Mouse (Mus musculus): ENCODE measurements around the gene Tm7sf2. TPM values are rescaled to one million over a fixed set of nuclear protein-coding genes. Genes with fewer than 3 reads are reported as not detected.

Tm7sf2 gene
- polyA plus RNA-seq (2015; fragmentation: Nextera tagmentation; extraction: Ambion mirVana), result 10.4 and 13.9 TPM in 2 replicates

GRCm38 (mm10) chr19:6067724-6068415 is at the start of gene Tm7sf2:
Gene Tm7sf2 (minus strand): TSS chr19:6068373.
- Histone ChIP-seq H3K9me3 (no peaks in the 10 kb centered on the region), H3K27ac (peak within 1 kb of the TSS; percentile 54), H3K27me3 (no peaks in the 10 kb centered on the region), H3K9ac (peak within 1 kb of the TSS; percentile 52), H3K4me1 (peaks cover 22% of the 10 kb centered on the region), H3K4me2 (peak within 1 kb of the TSS; percentile 96), H3K36me3 (peaks cover 29% of the 10 kb centered on the region), H3K4me3 (peak within 1 kb of the TSS; percentile 50)
- peak; percentile 92 for ATAC-seq (ENCODE audit: borderline replicate concordance, extremely low read depth, low FRiP score, low TSS enrichment)
- 9% methylated on average over 33 of the region's 33 CpGs for WGBS

- Histone ChIP-seq H3K9ac (peak overlapping the region; percentile 81), H3K27ac (peak overlapping the region; percentile 99), H3K4me2 (peak overlapping the region; percentile 85), H3K36me3 (peaks cover 25% of the 10 kb centered on the region), H3K9me3 (no peaks in the 10 kb centered on the region), H3K27me3 (no peaks in the 10 kb centered on the region), H3K4me3 (peak overlapping the region; percentile 70), H3K4me1 (peaks cover 22% of the 10 kb centered on the region)
- 3% methylated on average over 32 of the region's 32 CpGs for WGBS
- no peak for ATAC-seq (ENCODE audit: borderline replicate concordance, extremely low read depth, low FRiP score, low TSS enrichment)
Observed at GRCm38 (mm10) chr19:6117346-6117985, 49.3 kb upstream of the Tm7sf2 start.

DNA sequence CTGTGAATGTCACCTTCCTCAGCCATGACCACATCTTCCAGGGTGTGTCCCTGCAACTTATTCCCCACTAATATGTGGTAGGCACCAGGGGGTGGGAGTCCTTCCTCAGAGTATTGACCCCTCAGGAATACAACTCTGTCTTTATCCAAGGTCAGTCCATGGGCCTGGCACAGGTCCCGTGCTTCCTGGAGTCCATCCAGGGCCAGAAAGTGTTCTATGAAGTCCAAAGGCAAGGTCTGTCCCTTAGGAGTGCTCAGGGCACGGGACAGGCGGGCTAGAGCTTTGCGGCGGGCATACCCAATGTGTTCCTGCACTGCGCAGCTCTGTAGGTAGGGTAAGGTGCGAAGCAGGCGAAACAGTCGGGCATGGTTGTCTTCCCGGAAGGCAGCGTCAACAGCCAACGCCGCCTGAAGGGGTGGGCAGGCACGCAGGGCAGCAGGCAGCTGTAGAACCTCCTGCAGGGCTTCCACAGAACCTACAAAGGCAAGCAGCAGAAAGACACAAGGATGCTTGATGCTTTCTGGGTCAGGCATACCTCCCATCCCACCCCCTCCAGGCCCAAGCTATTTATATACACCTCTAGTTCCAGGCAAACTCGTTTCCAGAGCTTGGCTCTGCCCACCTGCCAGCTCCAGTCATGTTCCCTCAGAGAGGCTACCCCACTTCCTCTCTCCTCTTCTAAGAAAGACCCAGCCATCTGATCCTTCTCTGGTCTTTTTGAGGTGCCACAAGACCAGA is 48.1 kb upstream of the Tm7sf2 start:
- H3K4me2 ChIP-seq, result peak overlapping the region; percentile 85; the same call in 1 of the 2 replicates
- 0 out of 2 replicates have a peak overlapping the region, but pooled peaks have one; percentile 2 for H3K9ac ChIP-seq
- no peaks in the 10 kb centered on the region for H3K27me3 ChIP-seq
- H3K27ac ChIP-seq, result no peak overlapping the region
- no peak for ATAC-seq (ENCODE audit: borderline replicate concordance, extremely low read depth, low FRiP score, low TSS enrichment)
- peaks cover 25% of the 10 kb centered on the region for H3K36me3 ChIP-seq
- H3K4me1 ChIP-seq, result peaks cover 22% of the 10 kb centered on the region
- H3K4me3 ChIP-seq, result 0 out of 2 replicates have a peak overlapping the region, but pooled peaks have one; percentile 6
- WGBS, result 87% methylated on average over 15 of the region's 15 CpGs
- no peaks in the 10 kb centered on the region for H3K9me3 ChIP-seq

DNA sequence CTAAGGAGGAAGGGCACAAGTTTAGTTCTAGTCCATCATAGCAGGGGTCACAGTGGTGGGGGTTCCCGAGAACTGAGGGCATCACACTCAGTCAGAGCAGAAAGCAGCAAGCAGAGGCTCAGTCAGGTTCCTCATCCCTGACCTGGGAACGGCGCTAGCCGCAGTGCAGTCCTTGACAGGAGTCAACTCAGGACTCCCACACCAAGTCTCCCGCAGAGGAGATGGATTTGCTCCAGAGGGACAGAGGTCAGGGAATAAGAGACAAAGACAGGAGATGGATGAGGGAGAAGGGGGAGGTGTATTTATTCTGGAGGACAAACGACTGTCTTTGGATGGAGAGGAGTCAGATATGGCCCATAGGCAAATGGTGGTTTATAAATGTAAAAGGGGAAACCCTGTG is 44.9 kb upstream of the Tm7sf2 start:
- peaks cover 14% of the 10 kb centered on the region for H3K4me1 ChIP-seq
- no peak overlapping the region for H3K4me3 ChIP-seq
- no peak overlapping the region for H3K4me2 ChIP-seq
- no peaks in the 10 kb centered on the region for H3K9me3 ChIP-seq
- H3K27ac ChIP-seq, result no peak overlapping the region
- 29% methylated on average over 6 of the region's 6 CpGs for WGBS
- no peaks in the 10 kb centered on the region for H3K27me3 ChIP-seq
- H3K36me3 ChIP-seq, result peaks cover 25% of the 10 kb centered on the region
- no peak overlapping the region for H3K9ac ChIP-seq
- no peak for ATAC-seq (ENCODE audit: borderline replicate concordance, extremely low read depth, low FRiP score, low TSS enrichment)

- no peak for ATAC-seq (ENCODE audit: borderline replicate concordance, extremely low read depth, low FRiP score, low TSS enrichment)
- Histone ChIP-seq H3K36me3 (no peaks in the 10 kb centered on the region), H3K9me3 (no peaks in the 10 kb centered on the region), H3K27ac (no peak within 1 kb of the TSS), H3K4me2 (no peak within 1 kb of the TSS), H3K27me3 (no peaks in the 10 kb centered on the region), H3K9ac (no peak within 1 kb of the TSS), H3K4me1 (no peaks in the 10 kb centered on the region), H3K4me3 (no peak within 1 kb of the TSS)
- WGBS, result 82% methylated on average over 7 of the region's 7 CpGs
Observed at GRCm38 (mm10) chr19:6105586-6105985, 37.4 kb upstream of the Tm7sf2 start, which contains the start of gene Naaladl1. Gene Naaladl1 (plus strand): TSS chr19:6105782.

DNA sequence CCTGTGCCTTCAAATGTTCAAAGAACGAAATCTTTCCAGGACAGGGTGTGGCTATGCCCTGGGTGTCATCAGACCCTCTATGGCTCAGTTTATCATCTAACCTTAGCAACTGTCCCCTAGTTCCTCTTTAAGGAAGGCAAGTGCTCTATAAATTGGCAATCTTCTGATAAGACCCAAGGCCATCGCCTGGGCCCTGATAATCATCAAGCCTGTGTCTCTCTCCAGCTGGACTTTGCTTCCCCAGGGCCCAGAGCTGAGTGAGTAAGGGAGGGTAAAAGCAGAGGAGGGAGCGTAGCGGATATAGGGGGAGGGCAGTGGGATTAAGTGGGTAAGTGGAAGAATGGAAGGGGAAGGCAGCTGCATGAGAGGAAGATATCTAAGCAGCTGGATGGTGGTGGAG is 36.3 kb upstream of the Tm7sf2 start:
- Histone ChIP-seq H3K36me3 (no peaks in the 10 kb centered on the region), H3K9ac (no peak overlapping the region), H3K4me1 (no peaks in the 10 kb centered on the region), H3K4me3 (no peak overlapping the region), H3K27me3 (no peaks in the 10 kb centered on the region), H3K27ac (no peak overlapping the region), H3K9me3 (no peaks in the 10 kb centered on the region), H3K4me2 (no peak overlapping the region)
- 75% methylated on average over 4 of the region's 4 CpGs for WGBS
- no peak for ATAC-seq (ENCODE audit: borderline replicate concordance, extremely low read depth, low FRiP score, low TSS enrichment)

DNA sequence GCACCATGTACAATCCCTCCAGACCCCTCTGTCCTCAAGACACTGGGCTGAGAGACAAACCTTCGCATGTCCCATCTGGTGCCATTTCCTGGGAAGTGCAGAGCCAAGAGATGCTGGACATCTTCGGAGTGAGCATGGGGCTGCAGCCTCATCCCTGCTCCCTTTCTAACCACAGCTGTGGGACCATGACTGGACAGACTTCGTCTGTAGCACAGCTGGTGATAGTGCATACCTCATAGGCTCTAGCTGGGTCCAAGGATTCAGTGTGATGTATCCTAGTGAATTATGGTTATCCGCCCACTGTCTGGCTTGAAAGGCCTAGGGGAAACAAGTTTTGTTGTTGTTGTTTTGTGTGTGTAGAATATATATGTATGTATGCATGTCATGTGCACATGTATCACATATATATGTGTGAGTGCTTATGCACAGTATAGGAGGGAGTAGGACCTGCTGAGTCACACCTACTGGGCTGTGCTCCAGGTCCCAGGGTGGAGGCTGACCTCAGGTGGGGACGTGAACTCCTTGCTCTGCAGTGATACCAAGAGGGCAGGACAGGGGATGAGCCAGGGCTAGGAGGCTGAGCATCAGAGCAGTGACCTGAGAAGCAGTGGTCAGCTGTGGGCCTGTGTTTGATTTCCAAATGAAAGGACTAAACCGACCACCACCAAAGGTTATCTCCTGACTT is 34.1 kb upstream of the Tm7sf2 start:
- no peaks in the 10 kb centered on the region for H3K27me3 ChIP-seq
- H3K27ac ChIP-seq, result no peak overlapping the region
- no peak overlapping the region for H3K4me2 ChIP-seq
- no peak for ATAC-seq (ENCODE audit: borderline replicate concordance, extremely low read depth, low FRiP score, low TSS enrichment)
- WGBS, result 71% methylated on average over 6 of the region's 6 CpGs
- no peaks in the 10 kb centered on the region for H3K4me1 ChIP-seq
- no peaks in the 10 kb centered on the region; the same call in 1 of the 2 replicates for H3K36me3 ChIP-seq
- H3K9me3 ChIP-seq, result no peaks in the 10 kb centered on the region
- no peak overlapping the region for H3K9ac ChIP-seq
- no peak overlapping the region for H3K4me3 ChIP-seq

- Histone ChIP-seq H3K9ac (no peak overlapping the region), H3K4me1 (no peaks in the 10 kb centered on the region), H3K4me2 (no peak overlapping the region), H3K27me3 (no peaks in the 10 kb centered on the region), H3K9me3 (no peaks in the 10 kb centered on the region), H3K27ac (no peak overlapping the region), H3K36me3 (no peaks in the 10 kb centered on the region; the same call in 1 of the 2 replicates), H3K4me3 (no peak overlapping the region)
- 57% methylated on average over 6 of the region's 6 CpGs for WGBS
- no peak for ATAC-seq (ENCODE audit: borderline replicate concordance, extremely low read depth, low FRiP score, low TSS enrichment)
Observed at GRCm38 (mm10) chr19:6101186-6101585, 33.0 kb upstream of the Tm7sf2 start.

- Histone ChIP-seq H3K9ac (no peak overlapping the region), H3K4me2 (no peak overlapping the region), H3K27me3 (no peaks in the 10 kb centered on the region), H3K27ac (no peak overlapping the region), H3K36me3 (peaks cover 24% of the 10 kb centered on the region), H3K4me3 (no peak overlapping the region), H3K9me3 (no peaks in the 10 kb centered on the region), H3K4me1 (no peaks in the 10 kb centered on the region)
- 73% methylated on average over 3 of the region's 3 CpGs for WGBS
- ATAC-seq (ENCODE audit: borderline replicate concordance, extremely low read depth, low FRiP score, low TSS enrichment), result no peak
Observed at GRCm38 (mm10) chr19:6097847-6098246, 29.7 kb upstream of the Tm7sf2 start.

- H3K9ac ChIP-seq, result no peak within 1 kb of the TSS
- peaks cover 60% of the 10 kb centered on the region for H3K36me3 ChIP-seq
- no peak within 1 kb of the TSS for H3K4me2 ChIP-seq
- 87% methylated on average over 7 of the region's 7 CpGs for WGBS
- no peaks in the 10 kb centered on the region for H3K9me3 ChIP-seq
- no peak for ATAC-seq (ENCODE audit: borderline replicate concordance, extremely low read depth, low FRiP score, low TSS enrichment)
- no peak within 1 kb of the TSS for H3K27ac ChIP-seq
- no peaks in the 10 kb centered on the region for H3K27me3 ChIP-seq
- no peaks in the 10 kb centered on the region for H3K4me1 ChIP-seq
- H3K4me3 ChIP-seq, result no peak within 1 kb of the TSS
Observed at GRCm38 (mm10) chr19:6094119-6094518, 25.9 kb upstream of the Tm7sf2 start, which contains the start of gene AC131692.1. Gene AC131692.1 (plus strand): TSS chr19:6094419.

GRCm38 (mm10) chr19:6088841-6089240 is 20.7 kb upstream of the Tm7sf2 start:
- H3K4me1 ChIP-seq, result peaks cover 15% of the 10 kb centered on the region
- no peaks in the 10 kb centered on the region for H3K27me3 ChIP-seq
- H3K9me3 ChIP-seq, result no peaks in the 10 kb centered on the region
- no peak overlapping the region for H3K27ac ChIP-seq
- H3K36me3 ChIP-seq, result peaks cover 69% of the 10 kb centered on the region
- H3K9ac ChIP-seq, result no peak overlapping the region
- no peak for ATAC-seq (ENCODE audit: borderline replicate concordance, extremely low read depth, low FRiP score, low TSS enrichment)
- no peak overlapping the region for H3K4me3 ChIP-seq
- H3K4me2 ChIP-seq, result no peak overlapping the region
- WGBS, result 91% methylated on average over 13 of the region's 13 CpGs

Data from lung, embryonic 15.5 days (tissue).